Mouse (Mus musculus) spleen, adult 10 weeks (tissue): ENCODE data around the gene Zfp418. TPM values are rescaled to one million over a fixed set of nuclear protein-coding genes. Genes with fewer than 3 reads are reported as not detected.

ENCODE experiments used
- polyA plus RNA-seq: library from polyadenylated mRNA; stranded (reverse); fragments of 350-450 nt; fragmentation: Illumina TruSeq; extraction: RNeasy Lipid Tissue Mini Kit (QIAGEN cat#74804); gene quantifications from one replicate; pipeline ENCODE4 v1.2.3, GENCODE M21; 2015; ENCODE audit warnings: low replicate concordance; ENCODE audit not compliant: insufficient read depth

Zfp418 gene
- polyA plus RNA-seq = 4.3 TPM

GRCm38 (mm10) chr7:7171227-7172147 lies at the start of gene Zfp418:
TSS of gene Zfp418 (plus strand) at chr7:7171330.

DNA sequence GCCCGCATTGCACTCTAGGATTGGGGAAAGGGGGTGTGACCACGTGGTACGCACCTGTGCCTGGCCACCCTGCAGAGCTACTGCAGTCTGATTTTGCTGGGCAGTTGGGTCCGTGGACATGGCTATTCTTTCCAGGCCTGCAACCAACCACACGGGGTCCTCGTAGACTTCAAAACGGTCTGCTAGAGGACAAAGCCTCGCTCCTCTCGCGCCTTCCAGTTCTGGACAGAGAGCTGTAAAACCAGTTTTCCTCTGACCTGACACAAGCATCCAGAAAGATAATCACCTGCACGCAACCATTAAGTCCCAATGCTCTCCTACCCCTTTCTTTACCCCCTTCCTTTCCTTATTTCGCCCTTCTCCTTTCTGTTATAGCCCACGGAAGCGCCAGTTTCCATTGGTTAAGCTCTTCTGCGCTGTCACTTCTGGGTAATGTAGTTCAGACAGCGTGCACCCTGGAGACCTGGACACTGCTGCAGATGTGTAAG lies 34.7 kb upstream of the Zfp418 start, which contains the start of gene Zfp773:
Gene Zfp773, minus strand, starts transcription at position 377 of the 488 bp plus-strand sequence.

GRCm38 (mm10) chr7:7209313-7210151 lies 38.4 kb downstream of the Zfp418 start, which contains the start of gene Zfp772:
TSS of gene Zfp772 (minus strand) at chr7:7209998.

Other genes starting within 250 kb of the Zfp418 start
- gene Aurkc, start 176.0 kb upstream of the Zfp418 start, polyA plus RNA-seq = not detected
- gene Zfp954, start 49.8 kb upstream of the Zfp418 start, polyA plus RNA-seq = 19.8 TPM
- 8.6 TPM for gene Zfp773, start 34.6 kb upstream of the Zfp418 start, polyA plus RNA-seq
- 4.8 TPM for gene Zfp772, start 38.7 kb downstream of the Zfp418 start, polyA plus RNA-seq
- 1.2 TPM for gene Vmn2r29, start 76.0 kb downstream of the Zfp418 start, polyA plus RNA-seq
- gene Gm45844, start 107.0 kb downstream of the Zfp418 start, polyA plus RNA-seq = 2.4 TPM
- 56.7 TPM for gene Clcn4, start 129.5 kb downstream of the Zfp418 start, polyA plus RNA-seq
- not detected for gene Vmn2r30, start 166.3 kb downstream of the Zfp418 start, polyA plus RNA-seq
- not detected for gene Gm45783, start 203.2 kb downstream of the Zfp418 start, polyA plus RNA-seq
- gene Vmn2r31, start 228.4 kb downstream of the Zfp418 start, polyA plus RNA-seq = not detected